In the genomic region with DNA sequence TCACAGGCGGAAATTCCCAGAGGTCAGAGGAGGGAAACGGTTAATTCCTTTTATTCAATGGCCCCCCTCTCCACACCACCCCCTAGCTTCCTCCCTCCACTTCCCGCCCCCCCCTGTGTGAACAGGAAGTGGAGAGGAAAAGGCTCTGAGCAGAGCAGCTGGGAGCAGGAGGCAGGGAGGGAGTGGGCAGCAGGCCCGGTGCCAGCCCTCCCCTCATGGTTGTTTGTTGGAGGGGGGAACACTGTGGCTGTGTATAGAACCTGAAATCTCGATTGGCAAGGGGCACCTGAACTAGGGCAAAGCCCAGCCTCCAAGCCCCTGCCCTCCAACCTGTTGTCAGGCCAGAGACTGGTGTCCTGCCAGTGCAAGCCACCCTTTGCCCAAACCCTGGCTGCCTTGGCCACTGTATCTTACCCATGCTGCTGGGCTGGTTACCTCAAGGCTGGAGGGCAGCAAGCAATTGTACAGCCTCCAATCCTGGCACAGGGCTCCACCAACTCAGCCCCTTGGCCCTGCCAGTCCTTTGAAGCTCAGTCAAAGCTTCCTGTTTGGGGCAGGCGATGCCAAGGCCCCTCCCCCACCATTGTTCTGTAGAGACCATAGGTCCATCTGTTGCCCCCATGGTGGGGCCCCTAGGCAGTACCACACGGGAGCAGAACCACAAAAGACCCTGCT, we compare ENCODE assay signal across 8 mouse cellular contexts. TPM values are rescaled to one million over a fixed set of nuclear protein-coding genes. Genes with fewer than 3 reads are reported as not detected.
DNase-seq lines count a peak whose midpoint lies in the region; ATAC-seq and TF ChIP-seq lines count a peak whose summit lies in the region.
"Had no signal": no experiment of that assay in that cellular context is flagged by ENCODE, and none has a peak within 500 bp of the region (broad histone marks: within the 10 kb centered on the region; RNA-seq: fewer than 3 reads in every experiment).

No protein-coding gene starts in this region.

- no peak overlapping the region for H3K4me3 ChIP-seq in lung, embryonic 15.5 days
- H3K4me3 ChIP-seq in stomach, postnatal 0 days (ENCODE audit: low read depth, low read length): no peak overlapping the region

- H3K4me2 ChIP-seq in lung, embryonic 15.5 days: peak overlapping the region; percentile 42
- H3K4me2 ChIP-seq in stomach, postnatal 0 days (replicated peaks; ENCODE audit: low read depth): peak overlapping the region; percentile 45

- ATAC-seq in lung, embryonic 15.5 days (ENCODE audit: borderline replicate concordance, extremely low read depth, low FRiP score, low TSS enrichment): peak; percentile 7; the same call in 1 of the 2 replicates
- peak; percentile 4; the same call in 1 of the 2 replicates for ATAC-seq in stomach, postnatal 0 days (ENCODE audit: low FRiP score, low TSS enrichment)
- no peak for ATAC-seq in activated CD4-positive, CD25-positive, alpha-beta regulatory T cell, adult 4 months

- H3K9me3 ChIP-seq in lung, embryonic 15.5 days: no peaks in the 10 kb centered on the region
- no peaks in the 10 kb centered on the region for H3K9me3 ChIP-seq in stomach, postnatal 0 days (ENCODE audit: control insufficient read depth, low read length)

- DNase-seq in spleen, postnatal 10 days (ENCODE audit: low spot score in 2 of 2): peak; percentile 23 to 51
- DNase-seq in spleen, postnatal 36 days (ENCODE audit: low spot score in 2 of 2): no peak
- peak; percentile 75 for DNase-seq in heart, adult 8-10 months (ENCODE audit: low spot score)
- peak; percentile 55 for DNase-seq in kidney, adult 18-20 months
- DNase-seq in stomach, postnatal 0 days (ENCODE audit: low spot score): peak; percentile 26

- H3K36me3 ChIP-seq in lung, embryonic 15.5 days: peaks cover 27% of the 10 kb centered on the region
- peaks cover 8% of the 10 kb centered on the region for H3K36me3 ChIP-seq in stomach, postnatal 0 days (ENCODE audit: control insufficient read depth, insufficient read depth, low read length)

- peak overlapping the region; percentile 72 for H3K27ac ChIP-seq in lung, embryonic 15.5 days
- H3K27ac ChIP-seq in stomach, postnatal 0 days (replicated peaks): peak overlapping the region; percentile 71; the same call in 1 of the 2 replicates

- TF ChIP-seq CTCF in stomach, postnatal 0 days (IDR thresholded peaks at IDR 0.05; ENCODE audit: low read depth): no peak

- H3K9ac ChIP-seq in lung, embryonic 15.5 days: no peak overlapping the region
- H3K9ac ChIP-seq in stomach, postnatal 0 days (ENCODE audit: low read length): no peak overlapping the region

- TF ChIP-seq EP300 in stomach, postnatal 0 days (optimal IDR thresholded peaks at IDR 0.05): no peak

- WGBS in lung, embryonic 15.5 days: 32% methylated on average over 7 of the region's 7 CpGs
- WGBS in stomach, postnatal 0 days: 44% methylated on average over 7 of the region's 7 CpGs

- H3K4me1 ChIP-seq in lung, embryonic 15.5 days: peaks cover 41% of the 10 kb centered on the region
- H3K4me1 ChIP-seq in stomach, postnatal 0 days (replicated peaks; ENCODE audit: control insufficient read depth, insufficient read depth): peaks cover 10% of the 10 kb centered on the region

- H3K27me3 ChIP-seq in lung, embryonic 15.5 days: no peaks in the 10 kb centered on the region
- no peaks in the 10 kb centered on the region for H3K27me3 ChIP-seq in stomach, postnatal 0 days (ENCODE audit: control insufficient read depth, insufficient read depth, low read length)

RNA-seq across cellular contexts. Expression of a gene that starts 12.4 kb away (rescaled TPM):
- total RNA-seq in heart, adult 8-10 months (2022): 10 to 100 TPM; 12.5 to 14.0 (median 13.6) TPM
- polyA plus RNA-seq in lung, embryonic 15.5 days (2015; fragmentation: Nextera tagmentation; extraction: Ambion mirVana): 18.3 and 19.1 TPM in 2 replicates
- polyA plus RNA-seq in stomach, postnatal 0 days (2015; fragmentation: Nextera tagmentation; extraction: Ambion mirVana): 7.7 and 8.0 TPM in 2 replicates
- 1 to 10 TPM; 4.7 to 7.1 TPM for polyA plus RNA-seq in activated CD4-positive, CD25-positive, alpha-beta regulatory T cell, adult 4 months (2017; shearing (Covaris generic))

RNA-seq across cellular contexts. Expression of a gene that starts 24.6 kb away (rescaled TPM):
- 10 to 100 TPM; 12.1 to 18.7 (median 18.6) TPM for total RNA-seq in heart, adult 8-10 months (2022)
- polyA plus RNA-seq in lung, embryonic 15.5 days (2015; fragmentation: Nextera tagmentation; extraction: Ambion mirVana): 13.6 and 14.7 TPM in 2 replicates
- polyA plus RNA-seq in stomach, postnatal 0 days (2015; fragmentation: Nextera tagmentation; extraction: Ambion mirVana): 3.7 TPM in 2 replicates
- polyA plus RNA-seq in activated CD4-positive, CD25-positive, alpha-beta regulatory T cell, adult 4 months (2017; shearing (Covaris generic)): not detected
- total RNA-seq: neutrophil, adult 5-6 weeks had no signal

RNA-seq across cellular contexts. Expression of a gene that starts 29.9 kb away (rescaled TPM):
- total RNA-seq in heart, adult 8-10 months (2022): not detected
- polyA plus RNA-seq in lung, embryonic 15.5 days (2015; fragmentation: Nextera tagmentation; extraction: Ambion mirVana): 1.3 and 1.6 TPM in 2 replicates
- polyA plus RNA-seq in stomach, postnatal 0 days (2015; fragmentation: Nextera tagmentation; extraction: Ambion mirVana): 17.0 and 19.4 TPM in 2 replicates
- polyA plus RNA-seq in activated CD4-positive, CD25-positive, alpha-beta regulatory T cell, adult 4 months (2017; shearing (Covaris generic)): not detected

RNA-seq across cellular contexts. Expression of a gene that starts 50.1 kb away (rescaled TPM):
- total RNA-seq in heart, adult 8-10 months (2022): 10 to 100 TPM in 1 of 4 experiments, 1 to 10 TPM in 3; 2.8 to 15.4 (median 5.2) TPM
- polyA plus RNA-seq in lung, embryonic 15.5 days (2015; fragmentation: Nextera tagmentation; extraction: Ambion mirVana): 0.59 and 1.1 TPM in 2 replicates
- 2.0 and 2.6 TPM in 2 replicates for polyA plus RNA-seq in stomach, postnatal 0 days (2015; fragmentation: Nextera tagmentation; extraction: Ambion mirVana)
- not detected for polyA plus RNA-seq in activated CD4-positive, CD25-positive, alpha-beta regulatory T cell, adult 4 months (2017; shearing (Covaris generic))

Comparison
In these comparisons a context has a peak if more than half of its experiments do, and no peak if none do; other contexts are left out.
1. DNase-seq: peak in spleen, postnatal 10 days (2 of 2), heart, adult 8-10 months (single experiment), kidney, adult 18-20 months (single experiment) and stomach, postnatal 0 days (single experiment); none in spleen, postnatal 36 days (0 of 2).